Mouse (Mus musculus) lung, postnatal 0 days (tissue): Measurements from ENCODE around the gene Epha8.

ENCODE experiments used
- CTCF ChIP-seq: IDR thresholded peaks from 2 replicates; pipeline ENCODE4 v1.5.1; 2016; ENCODE audit warnings: antibody characterized with exemption, mild to moderate bottlenecking
- EP300 ChIP-seq: IDR thresholded peaks from 2 replicates; pipeline ENCODE4 v1.6.1; 2016; ENCODE audit warnings: antibody characterized with exemption, mild to moderate bottlenecking, control low read depth

- TF ChIP-seq CTCF: no peak
- TF ChIP-seq EP300: no peak
These were observed 8.4 kb upstream of the Epha8 start for GRCm38 (mm10) chr4:136964990-136965421.
